Mouse (Mus musculus) E14TG2a.4 (cell line): ENCODE measurements at regions not wholly inside any gene's neighbourhood (a gene's known extent, or its start where the extent isn't known, plus 50 kb on each side); places are given as distances from the start of the nearest gene placed in this dataset.

Experiments used
- H3K27me3 ChIP-seq: 2 replicates; pipeline ENCODE4 v1.6.1; 2014; ENCODE audit warnings: low read length, control low read depth; ENCODE audit not compliant: insufficient read depth
- H3K36me3 ChIP-seq: 2 replicates; pipeline ENCODE4 v1.6.1; 2014; ENCODE audit warnings: low read length, control low read depth; ENCODE audit not compliant: insufficient read depth
- H3K4me1 ChIP-seq: replicated peaks from 2 replicates; pipeline ENCODE4 v1.6.1; 2014; ENCODE audit warnings: low read depth, low read length, control low read depth
- H3K4me3 ChIP-seq: replicated peaks from 2 replicates; pipeline ENCODE4 v1.5.1; 2014; ENCODE audit warnings: mild to moderate bottlenecking, low read length
- H3K9me3 ChIP-seq: 2 replicates; pipeline ENCODE4 v1.6.1; 2014; ENCODE audit warnings: low read length, control low read depth
- CTCF ChIP-seq: conservative IDR thresholded peaks from 2 replicates; pipeline ENCODE4 v1.5.1; 2014; ENCODE audit warnings: low read length
- NANOG ChIP-seq: IDR thresholded peaks from 2 replicates; pipeline ENCODE4 v1.6.1; 2014; ENCODE audit warnings: borderline replicate concordance, low read length, mixed read lengths
- POU5F1 ChIP-seq: IDR thresholded peaks from 2 replicates; pipeline ENCODE4 v1.6.1; 2014; ENCODE audit warnings: low read length, borderline replicate concordance

DNA sequence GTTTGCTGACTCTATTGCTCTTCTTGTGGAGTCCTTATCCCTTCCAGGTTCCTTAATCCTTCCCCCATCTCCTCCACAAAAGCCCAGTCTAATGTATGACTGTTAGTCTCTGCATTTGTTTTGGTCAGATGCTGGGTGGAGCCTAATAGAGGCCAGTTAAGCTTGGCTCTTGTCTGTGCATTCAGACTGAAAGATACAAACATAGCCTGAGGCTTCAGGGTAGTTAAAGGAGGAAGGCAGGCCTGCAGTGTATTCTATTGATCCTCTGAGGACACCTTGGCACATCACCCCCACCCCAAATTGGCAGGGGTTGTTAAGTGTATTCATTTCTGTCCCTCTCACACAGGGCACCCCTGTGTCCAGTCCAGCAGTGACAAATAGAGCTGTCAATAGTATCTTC lies 959.1 kb downstream of the A830018L16Rik start:
- Histone ChIP-seq H3K9me3 (no peaks in the 10 kb centered on the region), H3K4me1 (no peaks in the 10 kb centered on the region), H3K27me3 (no peaks in the 10 kb centered on the region), H3K36me3 (no peaks in the 10 kb centered on the region), H3K4me3 (no peak overlapping the region)
- TF ChIP-seq CTCF (no peak), POU5F1 (no peak), NANOG (no peak)

DNA sequence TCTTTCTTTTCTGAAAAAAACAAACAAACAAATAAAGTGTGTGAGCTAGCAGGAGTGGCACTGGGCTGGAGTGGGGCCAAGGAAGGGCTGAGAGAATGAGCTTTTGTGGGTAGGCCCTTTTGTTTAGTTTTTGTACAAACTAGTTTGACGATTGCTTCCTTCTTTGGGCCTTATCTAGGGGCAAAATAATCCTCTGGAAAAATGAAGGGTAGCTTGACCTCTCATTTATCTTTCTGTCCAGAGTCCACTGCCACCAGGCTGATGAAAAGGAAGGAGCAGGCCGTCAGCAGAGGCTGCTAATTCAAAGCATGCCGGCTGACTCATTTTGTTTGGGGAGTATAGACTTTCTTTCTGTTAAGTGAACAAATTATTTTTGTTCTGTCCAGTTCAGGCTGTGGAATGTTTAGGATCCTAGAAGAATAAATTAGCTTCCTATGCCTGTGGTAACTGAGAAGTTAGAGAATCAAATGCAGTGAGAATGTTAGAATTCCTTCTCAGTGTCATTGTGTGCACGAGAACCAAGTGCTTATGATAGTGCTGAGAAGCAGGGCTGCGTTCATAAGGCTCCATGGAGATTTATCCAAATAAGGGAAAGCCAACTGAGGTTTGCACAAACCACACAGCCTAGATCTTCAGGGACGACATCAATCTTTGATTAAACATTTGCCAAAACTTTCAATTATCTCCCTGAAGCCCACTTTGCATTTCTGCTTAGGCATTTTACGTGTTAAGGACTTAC lies 984.4 kb downstream of the A830018L16Rik start:
- no peaks in the 10 kb centered on the region for H3K9me3 ChIP-seq
- H3K4me3 ChIP-seq, result no peak overlapping the region
- no peaks in the 10 kb centered on the region for H3K4me1 ChIP-seq
- H3K27me3 ChIP-seq, result no peaks in the 10 kb centered on the region
- no peak for TF ChIP-seq CTCF
- no peak for TF ChIP-seq POU5F1
- TF ChIP-seq NANOG, result no peak
- no peaks in the 10 kb centered on the region for H3K36me3 ChIP-seq

DNA sequence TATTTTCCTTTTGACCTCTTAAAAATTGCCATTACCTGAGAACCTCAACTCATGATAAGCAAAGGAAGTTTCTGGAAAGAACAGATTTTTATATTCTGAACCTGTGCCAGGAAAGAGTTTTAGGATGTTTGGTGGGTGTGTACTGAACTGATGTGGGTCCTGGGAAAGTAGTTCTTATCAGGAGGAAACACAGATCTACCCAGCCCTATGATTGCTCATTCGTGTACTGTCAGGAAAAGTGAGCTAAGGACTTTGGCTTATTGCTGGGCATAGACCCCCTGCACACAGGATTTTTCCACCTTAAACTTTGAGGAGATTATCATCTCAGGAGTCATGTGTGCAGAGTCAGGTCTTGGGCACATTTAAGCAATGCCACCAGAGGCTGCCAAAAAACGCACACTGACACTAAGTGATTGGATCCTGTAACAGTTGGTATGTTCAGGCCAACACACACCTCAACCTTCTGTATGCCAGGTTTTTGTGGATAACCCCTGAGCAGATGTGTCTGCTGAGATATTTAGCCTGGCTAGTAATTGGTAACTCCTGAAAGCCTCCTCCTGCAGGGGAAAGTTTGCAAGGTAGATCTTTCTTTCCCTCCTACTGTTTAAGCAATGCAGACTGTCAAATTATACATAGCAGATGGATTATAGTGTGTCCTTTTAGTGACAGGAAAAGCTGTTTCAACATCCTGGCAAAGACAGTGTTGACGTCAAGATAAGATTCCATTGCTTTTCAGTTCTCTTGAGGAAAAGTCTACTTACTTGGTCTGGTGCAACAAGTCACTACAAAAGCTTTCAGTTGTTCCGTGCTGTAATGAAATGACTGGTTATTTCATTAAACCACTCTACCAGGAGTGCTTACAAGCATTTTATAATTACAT lies 991.7 kb downstream of the A830018L16Rik start:
- Histone ChIP-seq H3K9me3 (no peaks in the 10 kb centered on the region), H3K4me3 (no peak overlapping the region), H3K36me3 (no peaks in the 10 kb centered on the region), H3K27me3 (no peaks in the 10 kb centered on the region), H3K4me1 (no peaks in the 10 kb centered on the region)
- TF ChIP-seq CTCF, result no peak
- no peak for TF ChIP-seq POU5F1
- TF ChIP-seq NANOG, result no peak

DNA sequence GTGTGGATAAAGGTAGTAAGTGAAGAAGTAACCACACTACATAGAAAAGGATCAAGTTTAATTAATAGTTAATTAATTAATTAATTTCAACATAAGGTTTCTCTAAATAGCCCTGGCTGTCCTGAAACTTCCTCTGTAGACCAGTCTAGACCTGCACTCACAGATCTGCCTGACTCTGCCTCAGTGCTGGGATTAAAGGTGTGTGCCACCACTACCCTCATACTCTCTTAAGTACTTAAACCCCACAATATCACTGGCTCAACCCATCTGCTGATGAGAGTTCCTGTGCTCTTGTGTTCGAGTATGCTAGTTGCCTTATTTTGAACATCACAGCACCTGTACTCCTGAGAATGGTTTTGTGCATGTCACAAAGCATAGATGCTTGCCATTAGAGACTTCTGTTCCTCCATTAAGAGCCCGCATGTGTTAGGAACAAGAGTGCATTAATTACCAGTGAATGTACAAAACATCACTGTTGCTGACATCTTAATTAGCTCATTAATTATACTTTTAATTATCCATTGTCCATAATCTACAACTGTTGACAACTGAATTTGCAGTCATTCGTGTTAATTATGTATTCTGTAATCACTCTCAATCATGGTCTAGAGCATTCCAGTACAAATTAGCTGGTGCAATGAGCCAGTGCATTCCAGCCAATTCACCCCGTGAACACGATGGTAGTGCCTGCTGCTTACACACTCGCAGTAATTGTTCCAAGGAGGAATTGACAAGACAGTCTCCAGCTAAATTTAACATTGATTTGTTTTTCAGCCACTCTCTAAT lies 996.0 kb downstream of the A830018L16Rik start:
- H3K36me3 ChIP-seq, result no peaks in the 10 kb centered on the region
- no peak overlapping the region for H3K4me3 ChIP-seq
- no peaks in the 10 kb centered on the region for H3K9me3 ChIP-seq
- H3K4me1 ChIP-seq, result no peaks in the 10 kb centered on the region
- H3K27me3 ChIP-seq, result no peaks in the 10 kb centered on the region
- no peak for TF ChIP-seq NANOG
- TF ChIP-seq POU5F1, result no peak
- TF ChIP-seq CTCF, result no peak

DNA sequence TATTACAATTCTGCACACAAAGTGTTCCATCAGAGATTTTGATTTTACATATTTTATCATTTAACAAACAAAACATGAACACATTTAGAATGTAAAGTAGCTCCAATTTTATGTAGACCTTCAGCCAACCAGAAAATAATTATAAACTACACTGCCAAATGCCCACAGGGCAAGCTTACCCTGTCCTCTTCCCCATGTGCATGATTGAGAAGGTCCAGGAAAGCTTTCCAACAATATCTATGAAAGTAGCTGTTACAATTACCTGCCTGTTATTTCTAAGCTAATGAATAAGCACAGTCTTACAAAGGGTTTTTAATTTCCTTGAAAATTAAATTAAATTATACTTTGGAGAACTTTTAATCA lies 996.6 kb downstream of the A830018L16Rik start:
- Histone ChIP-seq H3K9me3 (no peaks in the 10 kb centered on the region), H3K4me3 (no peak overlapping the region), H3K4me1 (no peaks in the 10 kb centered on the region), H3K27me3 (no peaks in the 10 kb centered on the region), H3K36me3 (no peaks in the 10 kb centered on the region)
- TF ChIP-seq POU5F1, result no peak
- no peak for TF ChIP-seq CTCF
- TF ChIP-seq NANOG, result no peak

DNA sequence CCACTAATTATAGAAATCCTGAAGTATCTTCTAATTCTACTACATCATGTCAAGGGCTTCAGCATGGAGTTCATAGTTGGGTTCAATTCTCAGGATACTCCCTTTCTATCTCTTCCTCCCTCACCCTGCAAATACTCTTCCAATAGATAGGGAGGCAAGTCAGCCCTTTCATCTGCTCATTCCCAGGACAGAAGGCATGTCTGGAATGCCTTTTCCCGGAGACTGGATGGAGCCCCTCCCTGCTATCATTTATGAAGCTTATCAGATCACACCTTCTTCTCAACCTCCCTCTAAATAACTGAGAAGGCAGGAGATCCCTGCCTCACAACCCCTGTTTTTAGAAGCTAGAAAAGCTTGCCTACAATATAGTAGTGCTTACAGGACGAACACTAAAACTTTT lies 1010.6 kb downstream of the A830018L16Rik start:
- TF ChIP-seq POU5F1, result no peak
- TF ChIP-seq NANOG, result no peak
- no peak for TF ChIP-seq CTCF
- H3K27me3 ChIP-seq, result no peaks in the 10 kb centered on the region
- no peaks in the 10 kb centered on the region for H3K36me3 ChIP-seq
- no peaks in the 10 kb centered on the region for H3K4me1 ChIP-seq
- H3K4me3 ChIP-seq, result no peak overlapping the region
- peaks cover 4% of the 10 kb centered on the region; the same call in 1 of the 2 replicates for H3K9me3 ChIP-seq

DNA sequence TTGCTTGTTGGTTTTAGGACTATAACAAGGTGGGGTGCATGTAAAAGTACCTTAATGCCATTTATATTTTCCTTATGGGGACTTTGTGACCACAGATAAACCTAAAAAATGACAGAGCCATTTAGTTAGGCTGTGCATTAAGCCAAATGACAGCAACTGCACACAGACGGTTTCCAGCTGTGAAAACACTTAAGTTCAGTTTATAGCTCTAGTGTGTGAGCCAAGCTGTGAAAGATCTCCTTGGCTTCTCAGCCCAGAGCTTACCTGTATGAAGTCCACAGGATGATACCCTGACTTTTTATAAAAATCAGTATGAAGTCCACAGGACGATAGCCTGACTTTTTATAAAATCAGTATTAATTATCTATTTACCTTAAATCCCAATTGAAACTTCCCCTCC lies 1024.0 kb downstream of the A830018L16Rik start:
- Histone ChIP-seq H3K27me3 (no peaks in the 10 kb centered on the region), H3K36me3 (no peaks in the 10 kb centered on the region), H3K4me1 (no peaks in the 10 kb centered on the region), H3K4me3 (no peak overlapping the region), H3K9me3 (peaks cover 10% of the 10 kb centered on the region)
- TF ChIP-seq POU5F1, result no peak

DNA sequence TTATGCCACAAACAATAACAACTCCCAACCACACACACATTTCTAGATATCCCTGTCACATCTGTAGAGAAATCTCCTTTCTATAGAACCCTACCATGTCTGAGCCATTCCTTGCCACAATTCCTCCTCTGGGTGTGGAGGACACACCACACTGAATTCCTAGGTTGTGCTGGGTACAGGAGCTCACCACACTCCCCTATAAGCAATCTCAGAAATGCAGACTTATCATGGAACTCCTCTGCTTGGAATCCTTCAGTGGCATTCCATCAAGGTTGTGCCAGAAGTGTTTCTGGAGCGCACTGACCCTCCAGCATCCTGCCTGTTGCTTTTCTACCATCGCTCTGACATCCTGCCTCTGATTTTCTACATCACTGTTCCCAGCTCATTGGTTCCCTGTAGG lies 1052.3 kb downstream of the A830018L16Rik start:
- Histone ChIP-seq H3K4me1 (no peaks in the 10 kb centered on the region), H3K27me3 (no peaks in the 10 kb centered on the region), H3K4me3 (no peak overlapping the region), H3K9me3 (peaks cover 20% of the 10 kb centered on the region), H3K36me3 (no peaks in the 10 kb centered on the region)
- TF ChIP-seq POU5F1 (no peak), NANOG (no peak), CTCF (no peak)
